Mouse (Mus musculus) kidney, adult 2 months (tissue): ENCODE measurements around the gene Skint10. TPM values are rescaled to one million over a fixed set of nuclear protein-coding genes. Genes with fewer than 3 reads are reported as not detected.

Source experiments
- DNase-seq: peaks from one replicate; pipeline ENCODE4 v3.0.0; 2021
- H3K27ac ChIP-seq: fragments of 200-500 bp; 2 replicates; pipeline ENCODE4 v1.5.1; 2012; ENCODE audit warnings: low read depth, low read length, control low read depth, inconsistent platforms; ENCODE audit not compliant: insufficient read depth
- H3K27me3 ChIP-seq: fragments of 200-500 bp; replicated peaks from 2 replicates; pipeline ENCODE4 v1.6.1; 2012; ENCODE audit warnings: mild to moderate bottlenecking, moderate library complexity, low read length, inconsistent platforms; ENCODE audit not compliant: control insufficient read depth, insufficient read depth
- H3K36me3 ChIP-seq: fragments of 200-500 bp; 2 replicates; pipeline ENCODE4 v1.6.1; 2012; ENCODE audit warnings: mild to moderate bottlenecking, moderate library complexity, low read length, inconsistent platforms; ENCODE audit not compliant: control insufficient read depth, insufficient read depth
- H3K4me1 ChIP-seq: fragments of 200-500 bp; 2 replicates; pipeline ENCODE4 v1.6.1; 2011; ENCODE audit warnings: low read length; ENCODE audit not compliant: control insufficient read depth, insufficient read depth
- H3K4me3 ChIP-seq: fragments of 200-500 bp; 2 replicates; pipeline ENCODE4 v1.5.1; 2011; ENCODE audit warnings: mild to moderate bottlenecking, low read depth, low read length, control low read depth; ENCODE audit not compliant: insufficient read depth
- CTCF ChIP-seq: fragments of 200-500 bp; conservative IDR thresholded peaks from 2 replicates; pipeline ENCODE4 v1.5.1; 2011; ENCODE audit warnings: low read depth, mild to moderate bottlenecking, control low read depth, low read length, moderate library complexity, mixed read lengths; ENCODE audit not compliant: insufficient read depth, insufficient read length
- POLR2A ChIP-seq: fragments of 200-500 bp; IDR thresholded peaks from one replicate; pipeline ENCODE4 v1.6.1; 2011; ENCODE audit warnings: low read depth, low read length, control low read depth
- WGBS: fragments of 180-500 bp; shearing (Covaris S2); methylation state at CpG from one replicate; pipeline ENCODE4 v1.1.7; 2018; 5-methylcytosine and 5-hydroxymethylcytosine counted together
- polyA plus RNA-seq: library from polyadenylated mRNA; depleted of rRNA; stranded (reverse); fragments of >200 nt; gene quantifications from 2 replicates; pipeline ENCODE4 v1.2.3, GENCODE M21; 2012; rRNA removed

Gene Skint10
- not detected in 2 replicates for polyA plus RNA-seq

DNA sequence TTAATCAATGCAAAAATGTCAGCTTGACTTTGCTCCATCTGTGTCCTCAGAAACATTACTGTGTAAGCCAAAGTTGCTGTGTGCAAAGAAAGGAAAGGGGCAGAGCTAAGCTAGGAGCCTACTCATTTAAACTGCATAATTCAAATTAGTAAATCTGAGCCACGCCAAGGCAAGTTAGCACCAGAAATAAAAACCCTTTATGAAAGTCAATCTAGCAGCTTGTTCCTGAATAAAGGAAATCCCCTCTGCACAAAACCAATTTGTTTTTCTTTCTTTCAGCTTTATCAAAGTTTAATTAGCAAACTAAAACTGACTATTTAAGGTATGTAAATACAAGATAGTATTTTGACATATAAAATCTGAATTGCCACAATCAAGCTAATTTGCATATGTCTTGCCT is at the start of gene Skint10:
Gene Skint10, minus strand, starts transcription at position 101 of the 400 bp plus-strand sequence.
- H3K27ac ChIP-seq = no peak within 1 kb of the TSS

DNA sequence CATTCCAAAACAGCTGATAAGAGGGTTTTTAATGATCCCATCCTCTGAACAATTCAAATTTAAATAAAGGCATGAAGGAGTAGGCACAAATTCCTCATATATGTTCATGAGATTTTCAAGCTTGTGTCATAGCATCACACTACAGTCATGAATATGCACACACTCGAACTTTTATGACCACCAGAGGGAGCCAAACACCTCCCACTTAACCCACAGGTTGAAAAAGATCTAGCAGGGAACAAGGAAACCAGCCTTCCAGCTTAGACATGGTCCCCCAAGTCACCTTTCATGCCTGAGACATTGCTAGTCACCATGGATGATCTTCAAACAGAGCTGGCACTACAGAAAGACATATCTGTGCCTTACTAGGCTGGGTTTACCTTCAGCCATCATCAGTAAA is 16.0 kb upstream of the Skint10 start:
- no peaks in the 10 kb centered on the region for H3K4me1 ChIP-seq
- DNase-seq = peak; percentile 1
- no peak overlapping the region for H3K27ac ChIP-seq
- no peaks in the 10 kb centered on the region for H3K36me3 ChIP-seq
- H3K4me3 ChIP-seq = no peak overlapping the region
- TF ChIP-seq POLR2A (no peak), CTCF (peak; percentile 28; the same call in 1 of the 2 replicates)
- H3K27me3 ChIP-seq = no peaks in the 10 kb centered on the region
- WGBS = 2% methylated on average over 1 of the region's 1 CpGs

More for the DNA sequence above, at the start of gene Skint10:
- Histone ChIP-seq H3K27me3 (no peaks in the 10 kb centered on the region), H3K4me3 (no peak within 1 kb of the TSS), H3K36me3 (no peaks in the 10 kb centered on the region), H3K4me1 (no peaks in the 10 kb centered on the region)
- WGBS = 84% methylated on average over 1 of the region's 1 CpGs
- DNase-seq = no peak
- TF ChIP-seq POLR2A (no peak), CTCF (no peak)

Other genes starting within 250 kb of the Skint10 start
- gene Skint2, start 217.7 kb downstream of the Skint10 start, polyA plus RNA-seq = not detected in 2 replicates